Mouse (Mus musculus) monocyte, adult 2 months (primary cell): ENCODE data around the gene Hba-x.
A peak's percentile ranks its signal among the peaks of the same experiment; 100 is the strongest.
"Not testable (repeated sequence)": the region's sequence is repeated elsewhere in the genome, so short reads cannot be mapped to it uniquely, and the experiment has no call there.

Experiments used
- DNase-seq, 2 experiments: peaks; one replicate each; pipeline ENCODE4 v3.0.0; 2022; ENCODE audit warnings: low spot score in 2 of 2, low read depth in 1 of 2

Gene Hba-x

GRCm38 (mm10) chr11:32248350-32248749 is 27.9 kb upstream of the Hba-x start:
- DNase-seq: no peak

DNA sequence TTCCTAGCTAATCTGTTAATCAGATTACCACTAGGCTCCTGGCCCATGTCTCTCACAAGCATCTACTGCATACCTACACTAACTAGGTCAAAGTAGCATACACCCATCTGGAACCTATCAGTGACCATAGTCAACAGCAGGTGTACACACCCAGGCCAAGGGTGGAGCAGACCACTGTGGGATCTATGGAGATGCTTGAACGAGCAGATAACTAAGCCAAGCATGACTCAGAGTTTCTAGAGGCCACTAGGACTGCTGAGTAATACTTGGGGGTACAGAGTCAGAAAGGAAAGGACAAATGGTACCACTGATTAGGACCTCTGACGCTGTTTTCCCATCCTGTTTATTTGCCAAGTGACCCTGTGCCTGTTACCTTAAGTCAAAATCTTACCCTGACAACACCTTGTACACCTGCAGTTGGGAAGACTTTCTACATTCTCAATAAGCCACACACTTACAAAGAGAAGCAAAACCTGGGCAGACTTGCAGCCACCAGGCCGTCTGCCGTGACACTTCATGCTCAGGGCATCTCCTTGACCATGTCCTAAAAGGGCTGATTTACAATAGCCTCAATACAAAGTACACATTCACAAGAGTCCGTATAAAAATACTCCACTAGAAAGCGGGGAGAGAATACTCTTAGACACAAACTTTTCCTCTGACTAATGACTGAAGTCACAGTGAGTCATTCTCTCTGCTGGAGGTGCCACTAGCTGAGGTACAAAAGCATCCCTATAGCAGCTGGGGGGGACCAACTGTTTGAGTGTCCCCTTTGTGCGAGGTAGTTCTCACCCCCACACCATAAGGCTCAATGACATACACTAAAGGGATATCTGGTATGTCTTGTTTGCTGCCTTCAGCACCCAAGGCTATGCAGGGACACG is 25.1 kb upstream of the Hba-x start:
- no peak for DNase-seq

DNA sequence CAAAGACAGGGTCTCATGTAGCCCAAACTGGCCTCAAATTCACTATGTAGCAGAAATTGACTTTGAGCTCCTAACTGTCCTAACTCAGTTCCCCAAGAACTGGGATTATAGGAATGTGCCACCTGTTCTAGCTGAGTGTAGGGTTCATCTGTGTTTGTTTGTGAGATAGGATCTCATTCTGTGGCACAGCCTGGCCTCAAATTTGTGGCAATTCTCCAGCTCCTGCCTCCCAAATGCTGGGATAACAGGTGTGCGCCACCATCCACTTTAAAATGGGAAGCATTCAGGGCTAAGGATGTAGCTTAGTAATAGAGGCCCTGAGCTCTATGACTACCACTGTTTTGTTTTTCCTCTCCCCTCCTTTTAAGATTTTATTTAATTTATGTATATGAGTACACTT is 23.1 kb upstream of the Hba-x start:
- DNase-seq: no peak

GRCm38 (mm10) chr11:32256146-32256545 is 20.1 kb upstream of the Hba-x start:
- no peak for DNase-seq

DNA sequence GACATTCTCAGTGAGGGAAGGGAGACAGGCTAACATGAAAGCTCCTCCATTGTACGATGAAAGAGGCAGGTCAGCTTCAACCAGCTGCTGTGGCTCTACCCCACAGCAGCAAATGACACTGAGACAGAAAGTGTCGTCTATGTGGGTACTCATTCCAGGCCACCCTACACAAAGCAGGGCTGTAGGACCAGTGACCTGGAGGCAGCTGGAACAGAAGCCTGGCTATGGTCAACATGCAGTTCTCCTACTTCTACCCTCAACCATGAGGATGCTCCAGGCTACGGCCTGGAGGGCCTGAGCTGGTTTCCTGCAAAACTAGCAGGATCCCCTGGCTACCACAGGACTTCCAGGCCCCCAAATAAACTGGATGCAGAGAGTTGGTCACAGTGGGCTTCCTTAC is 19.6 kb upstream of the Hba-x start:
- DNase-seq: no peak

GRCm38 (mm10) chr11:32262674-32263415 is 13.4 kb upstream of the Hba-x start:
- no peak for DNase-seq

GRCm38 (mm10) chr11:32265117-32265738 is 11.0 kb upstream of the Hba-x start:
- DNase-seq: no peak

DNA sequence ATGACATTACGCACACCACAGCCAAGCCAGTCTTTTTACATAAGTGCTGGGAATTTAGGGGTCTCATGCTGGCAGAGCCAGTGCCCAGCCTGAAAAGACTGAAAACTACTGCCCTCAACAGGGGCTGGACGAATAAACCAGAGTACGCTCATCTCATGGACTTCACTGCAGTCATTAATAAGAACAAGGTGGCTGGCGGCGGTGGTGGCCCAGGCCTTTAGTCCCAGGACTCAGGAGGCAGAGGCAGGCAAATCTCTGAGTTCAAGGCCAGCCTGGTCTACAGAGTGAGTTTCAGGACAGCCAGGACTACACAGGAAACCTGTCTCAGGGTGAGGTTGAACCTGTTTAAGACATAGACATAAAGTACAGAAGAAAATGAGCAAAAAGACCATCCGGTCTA is 10.0 kb upstream of the Hba-x start:
- no peak for DNase-seq

- DNase-seq: no peak
These were observed 9.4 kb upstream of the Hba-x start for GRCm38 (mm10) chr11:32266776-32267175.

DNA sequence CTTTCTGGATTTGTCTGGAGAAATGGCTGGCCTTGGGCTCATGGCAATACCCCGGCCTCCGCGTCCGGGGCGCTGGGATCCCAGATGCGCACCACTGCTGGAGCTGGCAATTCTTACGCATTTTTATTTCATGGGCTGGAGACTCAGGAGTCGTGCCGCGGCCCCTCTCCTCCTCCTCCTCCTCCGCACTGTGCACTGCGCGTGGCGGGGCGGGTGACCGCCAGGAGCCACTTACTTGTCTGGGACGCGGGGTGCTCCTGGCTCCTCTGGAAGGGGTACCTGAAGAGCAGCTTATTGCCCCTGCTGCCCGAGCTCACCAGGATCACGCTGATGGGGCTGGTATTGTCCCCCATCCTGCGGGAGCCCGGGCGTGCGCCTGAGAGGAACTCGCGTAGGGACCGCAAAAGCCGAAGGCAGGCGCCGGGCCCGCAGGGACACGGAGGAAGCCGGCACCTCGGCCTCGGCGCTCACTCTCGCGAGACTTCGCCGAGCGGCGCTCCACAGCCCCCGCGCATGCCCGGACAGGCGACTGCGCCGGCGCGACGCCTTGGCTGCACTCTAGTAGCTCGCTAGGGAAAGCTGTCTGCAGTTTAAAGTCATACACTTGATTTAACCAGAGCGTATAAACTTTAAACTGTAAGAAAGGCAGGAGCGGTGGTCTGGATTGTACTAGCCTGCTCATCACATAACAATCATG is 8.9 kb upstream of the Hba-x start, which contains the start of gene Nprl3:
TSS of gene Nprl3 (minus strand) at position 520 of the 697 bp plus-strand sequence.
- peak; percentile 84 to 89 for DNase-seq

DNA sequence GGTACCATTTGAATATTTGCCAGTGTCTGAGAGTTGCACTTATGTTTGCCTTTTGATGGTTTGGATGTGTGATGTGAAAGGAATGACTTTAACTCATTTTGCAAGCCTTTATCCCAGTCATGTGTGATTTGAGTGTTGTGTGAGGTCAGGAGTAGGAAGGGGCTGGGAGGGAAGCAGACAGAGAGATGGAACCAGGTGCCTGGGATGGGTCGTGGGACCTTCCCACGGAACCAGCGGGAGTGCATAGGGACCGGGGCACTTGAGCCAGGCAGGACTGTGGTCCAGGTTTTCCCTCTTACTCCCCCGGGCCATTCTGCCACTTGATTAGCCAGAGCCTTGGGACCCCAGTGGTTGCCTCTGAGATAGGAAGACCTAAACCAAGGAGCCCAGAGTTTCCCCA is 8.2 kb upstream of the Hba-x start:
- DNase-seq: no peak

DNA sequence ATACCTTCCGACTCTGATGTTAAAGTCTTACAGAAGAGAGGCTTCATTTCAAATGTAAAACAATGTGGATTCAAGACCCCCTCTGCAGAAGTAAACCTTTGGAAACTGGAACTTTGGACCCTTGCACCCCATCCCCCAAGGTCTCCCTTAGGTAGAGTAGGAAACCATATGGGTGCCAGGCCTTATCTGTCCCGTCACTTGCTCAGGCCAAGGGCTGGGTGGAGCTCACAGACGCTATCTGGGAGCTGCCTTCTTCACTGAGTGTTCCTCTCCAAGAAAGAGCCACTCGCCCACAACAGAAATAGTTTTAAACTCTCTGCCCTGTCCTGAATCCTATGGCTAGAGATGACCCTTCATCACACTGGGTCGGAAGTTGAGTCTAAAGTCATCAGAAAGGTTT is 7.2 kb upstream of the Hba-x start:
- no peak for DNase-seq

GRCm38 (mm10) chr11:32271178-32271577 is 5.0 kb upstream of the Hba-x start:
- DNase-seq: no peak

DNA sequence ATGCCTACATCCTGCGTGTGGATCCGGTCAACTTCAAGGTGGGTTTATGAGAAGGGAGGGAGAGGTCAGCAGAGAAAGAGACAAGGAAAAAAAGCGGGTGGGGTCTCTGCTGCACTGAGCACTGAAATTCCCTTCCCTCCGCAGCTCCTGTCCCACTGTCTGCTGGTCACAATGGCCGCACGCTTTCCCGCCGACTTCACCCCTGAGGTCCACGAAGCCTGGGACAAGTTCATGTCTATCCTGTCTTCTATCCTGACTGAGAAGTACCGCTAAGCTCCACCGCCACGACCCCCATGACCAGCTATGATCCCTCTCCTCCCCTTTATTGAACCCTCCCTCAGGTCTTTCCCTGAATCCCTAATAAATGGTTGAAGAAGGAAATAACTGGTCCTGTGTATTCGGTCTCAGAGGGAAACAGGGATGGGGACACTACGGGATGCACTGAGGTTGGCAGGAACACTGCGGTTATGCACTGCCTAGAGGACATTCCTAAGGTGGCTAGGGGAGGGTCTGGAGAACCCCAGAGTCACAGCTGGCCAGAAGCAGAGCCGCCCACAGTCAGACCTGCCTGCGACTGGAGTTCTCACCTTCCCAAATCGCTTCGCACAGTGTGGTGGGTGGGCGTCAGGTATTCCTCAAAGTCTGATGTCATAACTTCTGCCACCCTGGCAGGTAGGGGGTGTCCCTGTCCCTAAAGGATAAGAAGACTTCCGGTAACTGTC is 1.7 kb downstream of the Hba-x start:
- DNase-seq: no peak

- DNase-seq: no peak
These were observed 2.3 kb downstream of the Hba-x start for GRCm38 (mm10) chr11:32278458-32278957.

- DNase-seq: no peak
These were observed 4.4 kb downstream of the Hba-x start for GRCm38 (mm10) chr11:32280646-32281045.

DNA sequence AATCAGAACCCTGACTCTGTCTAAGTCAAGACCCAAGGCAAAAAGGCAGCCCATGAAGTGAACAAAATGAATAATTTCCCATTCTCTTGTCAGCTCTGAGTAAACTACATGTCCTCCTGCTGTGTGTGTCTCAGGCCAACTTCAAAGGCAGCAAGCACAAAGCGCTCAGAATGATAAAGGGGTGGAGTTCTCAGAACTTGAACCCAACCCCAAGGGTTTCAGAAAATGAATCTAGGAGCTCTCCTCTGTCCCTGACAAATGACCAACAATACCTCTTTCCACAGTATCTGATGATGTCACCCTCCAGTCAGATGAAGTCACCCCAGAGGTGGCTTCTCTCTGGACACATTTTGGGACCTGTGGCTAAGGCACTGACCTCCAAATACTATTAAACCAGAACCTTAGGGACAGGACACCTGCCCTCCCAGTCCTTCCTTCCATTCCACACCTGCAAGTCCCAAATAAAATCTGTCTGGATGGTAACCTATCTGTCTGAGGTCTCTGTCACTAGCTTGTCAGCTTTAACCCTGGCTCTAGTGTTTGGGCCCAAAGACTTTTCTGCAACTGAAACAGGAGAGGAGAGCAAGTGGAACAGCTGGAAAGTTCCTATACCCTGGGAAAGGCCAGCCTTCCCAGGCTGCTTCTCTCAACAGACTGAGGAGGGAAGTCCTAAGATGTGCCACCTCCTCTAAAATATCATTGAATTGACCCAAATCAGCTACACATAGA is 5.4 kb downstream of the Hba-x start:
- DNase-seq: no peak

- DNase-seq: not testable (repeated sequence)
These were observed 7.0 kb downstream of the Hba-x start, which contains the start of gene Hba-a1 for GRCm38 (mm10) chr11:32283091-32283777. Gene Hba-a1 (plus strand): TSS chr11:32283511.

DNA sequence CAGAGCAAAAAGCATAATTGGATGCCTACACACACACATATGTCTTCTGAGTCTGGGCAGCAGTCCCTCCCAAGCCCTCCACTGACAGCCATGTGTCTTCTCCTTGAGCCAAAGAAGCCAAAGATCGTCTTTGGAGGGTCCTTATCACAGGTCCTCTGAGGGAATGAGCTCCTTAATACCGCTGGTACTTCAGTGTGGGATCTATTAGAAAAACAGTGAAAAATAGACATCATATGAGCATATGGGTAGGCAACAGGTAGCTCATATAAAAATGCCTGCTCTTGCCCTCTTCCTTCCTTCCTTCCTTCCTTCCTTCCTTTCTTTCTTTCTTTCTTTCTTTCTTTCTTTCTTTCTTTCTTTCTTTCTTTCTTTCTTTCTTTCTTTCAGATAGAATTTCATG is 8.4 kb downstream of the Hba-x start:
- not testable (repeated sequence) for DNase-seq
